In the genomic region with DNA sequence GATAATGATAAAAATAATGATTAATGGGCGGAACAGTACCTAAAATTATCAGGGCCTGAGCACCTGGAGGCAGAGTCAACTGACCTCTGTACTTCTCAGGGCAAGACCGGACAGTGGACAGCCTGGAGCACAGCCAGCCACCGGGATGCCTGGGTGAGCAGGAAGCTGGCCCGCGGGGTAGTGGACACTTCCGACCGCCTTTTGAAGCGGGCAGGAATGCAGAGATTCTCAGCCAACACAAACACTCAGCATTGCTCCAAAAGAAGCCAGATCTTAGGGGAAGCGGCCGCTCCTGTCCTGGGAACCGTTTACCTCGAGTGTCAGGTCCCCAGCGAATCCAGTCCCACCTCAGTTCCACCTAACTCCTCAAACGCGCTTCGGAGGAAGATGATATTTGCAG, we compare ENCODE assay signal across 8 mouse cellular contexts. TPM values are rescaled to one million over a fixed set of nuclear protein-coding genes. Genes with fewer than 3 reads are reported as not detected.
DNase-seq lines count a peak whose midpoint lies in the region; ATAC-seq lines count a peak whose summit lies in the region.

No protein-coding gene starts in this region.

- no peaks in the 10 kb centered on the region for H3K9me3 ChIP-seq in forebrain, embryonic 11.5 days (ENCODE audit: control insufficient read depth, low read length)
- H3K9me3 ChIP-seq in hindbrain, embryonic 16.5 days (ENCODE audit: control insufficient read depth, low read length), result no peaks in the 10 kb centered on the region
- no peaks in the 10 kb centered on the region for H3K9me3 ChIP-seq in liver, embryonic 12.5 days (replicated peaks)
- no peaks in the 10 kb centered on the region for H3K9me3 ChIP-seq in neural tube, embryonic 12.5 days

- H3K27me3 ChIP-seq in forebrain, embryonic 11.5 days (ENCODE audit: control insufficient read depth, insufficient read depth, low read length), result peaks cover 11% of the 10 kb centered on the region
- H3K27me3 ChIP-seq in hindbrain, embryonic 16.5 days (replicated peaks; ENCODE audit: control insufficient read depth, insufficient read depth, low read length), result peaks cover 16% of the 10 kb centered on the region
- H3K27me3 ChIP-seq in liver, embryonic 12.5 days (replicated peaks), result peaks cover 40% of the 10 kb centered on the region
- peaks cover 18% of the 10 kb centered on the region for H3K27me3 ChIP-seq in neural tube, embryonic 12.5 days (replicated peaks)

- no peak for ATAC-seq in forebrain, embryonic 11.5 days (replicated peaks; ENCODE audit: low FRiP score)
- ATAC-seq in hindbrain, embryonic 16.5 days, result no peak
- 0 out of 2 replicates have a peak, but pooled peaks have one; percentile 36 for ATAC-seq in liver, embryonic 12.5 days
- no peak for ATAC-seq in neural tube, embryonic 12.5 days (ENCODE audit: low FRiP score, low read depth)

- no peak overlapping the region for H3K27ac ChIP-seq in forebrain, embryonic 11.5 days (ENCODE audit: low read depth, low read length)
- H3K27ac ChIP-seq in hindbrain, embryonic 16.5 days (ENCODE audit: low read depth, low read length), result no peak overlapping the region
- peak overlapping the region; percentile 56; the same call in 1 of the 2 replicates for H3K27ac ChIP-seq in liver, embryonic 12.5 days
- no peak overlapping the region for H3K27ac ChIP-seq in neural tube, embryonic 12.5 days

- H3K9ac ChIP-seq in forebrain, embryonic 11.5 days (ENCODE audit: low read length), result no peak overlapping the region; the same call in 1 of the 2 replicates
- 0 out of 2 replicates have a peak overlapping the region, but pooled peaks have one; percentile 12 for H3K9ac ChIP-seq in hindbrain, embryonic 16.5 days (ENCODE audit: low read depth, low read length)
- H3K9ac ChIP-seq in liver, embryonic 12.5 days, result peak overlapping the region; percentile 48
- no peak overlapping the region for H3K9ac ChIP-seq in neural tube, embryonic 12.5 days

- H3K36me3 ChIP-seq in forebrain, embryonic 11.5 days (ENCODE audit: control insufficient read depth, insufficient read depth, low read length), result no peaks in the 10 kb centered on the region
- no peaks in the 10 kb centered on the region for H3K36me3 ChIP-seq in hindbrain, embryonic 16.5 days (ENCODE audit: control insufficient read depth, insufficient read depth, low read length)
- peaks cover 1% of the 10 kb centered on the region; the same call in 1 of the 2 replicates for H3K36me3 ChIP-seq in liver, embryonic 12.5 days
- H3K36me3 ChIP-seq in neural tube, embryonic 12.5 days, result no peaks in the 10 kb centered on the region

- H3K4me1 ChIP-seq in forebrain, embryonic 11.5 days (replicated peaks; ENCODE audit: control insufficient read depth, insufficient read depth, low read length), result peaks cover 3% of the 10 kb centered on the region; the same call in 1 of the 2 replicates
- H3K4me1 ChIP-seq in hindbrain, embryonic 16.5 days (ENCODE audit: control insufficient read depth, insufficient read depth, low read depth, low read length), result peaks cover 7% of the 10 kb centered on the region
- peaks cover 20% of the 10 kb centered on the region; the same call in 1 of the 2 replicates for H3K4me1 ChIP-seq in liver, embryonic 12.5 days
- H3K4me1 ChIP-seq in neural tube, embryonic 12.5 days, result peaks cover 12% of the 10 kb centered on the region

- H3K4me3 ChIP-seq in forebrain, embryonic 11.5 days (ENCODE audit: low read depth, low read length), result peak overlapping the region; percentile 33
- peak overlapping the region; percentile 40 for H3K4me3 ChIP-seq in hindbrain, embryonic 16.5 days (ENCODE audit: low read length)
- peak overlapping the region; percentile 46 for H3K4me3 ChIP-seq in liver, embryonic 12.5 days
- H3K4me3 ChIP-seq in neural tube, embryonic 12.5 days, result 0 out of 2 replicates have a peak overlapping the region, but pooled peaks have one; percentile 36

- 20% methylated on average over 16 of the region's 16 CpGs for WGBS in forebrain, embryonic 11.5 days
- 14% methylated on average over 16 of the region's 16 CpGs for WGBS in hindbrain, embryonic 16.5 days
- 10% methylated on average over 16 of the region's 16 CpGs for WGBS in liver, embryonic 12.5 days (ENCODE audit: insufficient replicate concordance)
- 18% methylated on average over 16 of the region's 16 CpGs for WGBS in neural tube, embryonic 12.5 days

- H3K4me2 ChIP-seq in forebrain, embryonic 11.5 days (ENCODE audit: low read depth, low read length, severe bottlenecking), result peak overlapping the region; percentile 90
- peak overlapping the region; percentile 80 for H3K4me2 ChIP-seq in hindbrain, embryonic 16.5 days (ENCODE audit: low read length)
- peak overlapping the region; percentile 66 for H3K4me2 ChIP-seq in liver, embryonic 12.5 days
- peak overlapping the region; percentile 88 for H3K4me2 ChIP-seq in neural tube, embryonic 12.5 days (replicated peaks)

- peak; percentile 69 to 85 for DNase-seq in adrenal gland, adult (ENCODE audit: inconsistent age in 2 of 2, low spot score in 1 of 2)
- no peak for DNase-seq in adrenal gland, adult 8-10 months
- peak; percentile 69 to 83 for DNase-seq in adrenal gland, postnatal 36 days
- peak; percentile 57 for DNase-seq in forebrain, embryonic 11.5 days (ENCODE audit: low spot score)
- DNase-seq in frontal cortex, postnatal 25 days (ENCODE audit: low spot score in 2 of 2), result no peak

RNA-seq across cellular contexts. Expression of gene Tmem37, which starts 1.0 kb away (rescaled TPM):
- total RNA-seq in adrenal gland, adult 8-10 months (2022), result 10 to 100 TPM in 2 of 4 experiments, 1 to 10 TPM in 2; 8.7 to 21.2 (median 14.5) TPM
- total RNA-seq in adrenal gland, postnatal 36 days (2021), result 10 to 100 TPM in 1 of 2 experiments, 1 to 10 TPM in 1; 9.5 to 14.5 TPM
- 5.3 and 6.9 TPM in 2 replicates for polyA plus RNA-seq in forebrain, embryonic 11.5 days (2014; fragmentation: Nextera tagmentation; extraction: Ambion mirVana)
- 7.7 and 10.1 TPM in 2 replicates for polyA plus RNA-seq in hindbrain, embryonic 16.5 days (2015; fragmentation: Nextera tagmentation; extraction: Ambion mirVana)
- 37.0 and 37.6 TPM in 2 replicates for polyA plus RNA-seq in liver, embryonic 12.5 days (2016; fragmentation: Nextera tagmentation; extraction: Ambion mirVana)
- 6.8 TPM in 2 replicates for polyA plus RNA-seq in neural tube, embryonic 12.5 days (2016; fragmentation: Nextera tagmentation; extraction: Ambion mirVana)

RNA-seq across cellular contexts. Expression of gene Dbi, which starts 48.0 kb away (rescaled TPM):
- 100 to 1,000 TPM; 667 to 804 (median 753) TPM for total RNA-seq in adrenal gland, adult 8-10 months (2022)
- total RNA-seq in adrenal gland, postnatal 36 days (2021), result 1,000 to 10,000 TPM in 1 of 2 experiments, 100 to 1,000 TPM in 1; 862 to 1,322 TPM
- 783 and 824 TPM in 2 replicates for polyA plus RNA-seq in forebrain, embryonic 11.5 days (2014; fragmentation: Nextera tagmentation; extraction: Ambion mirVana)
- polyA plus RNA-seq in hindbrain, embryonic 16.5 days (2015; fragmentation: Nextera tagmentation; extraction: Ambion mirVana), result 1,503 and 1,756 TPM in 2 replicates
- polyA plus RNA-seq in liver, embryonic 12.5 days (2016; fragmentation: Nextera tagmentation; extraction: Ambion mirVana), result 470 and 475 TPM in 2 replicates
- polyA plus RNA-seq in neural tube, embryonic 12.5 days (2016; fragmentation: Nextera tagmentation; extraction: Ambion mirVana), result 1,341 and 1,419 TPM in 2 replicates

RNA-seq across cellular contexts. Expression of gene 3110009E18Rik, which starts 48.1 kb away (rescaled TPM):
- 10 to 100 TPM in 3 of 4 experiments, 1 to 10 TPM in 1; 8.8 to 14.1 (median 11.2) TPM for total RNA-seq in adrenal gland, adult 8-10 months (2022)
- total RNA-seq in adrenal gland, postnatal 36 days (2021), result 10 to 100 TPM; 10.6 to 12.1 TPM
- 19.6 and 23.1 TPM in 2 replicates for polyA plus RNA-seq in forebrain, embryonic 11.5 days (2014; fragmentation: Nextera tagmentation; extraction: Ambion mirVana)
- polyA plus RNA-seq in hindbrain, embryonic 16.5 days (2015; fragmentation: Nextera tagmentation; extraction: Ambion mirVana), result 9.3 and 13.3 TPM in 2 replicates
- 12.8 and 14.3 TPM in 2 replicates for polyA plus RNA-seq in liver, embryonic 12.5 days (2016; fragmentation: Nextera tagmentation; extraction: Ambion mirVana)
- 15.8 and 18.6 TPM in 2 replicates for polyA plus RNA-seq in neural tube, embryonic 12.5 days (2016; fragmentation: Nextera tagmentation; extraction: Ambion mirVana)

Comparison
In these comparisons a context has a peak if more than half of its experiments do, and no peak if none do; other contexts are left out.
1. DNase-seq: peak in adrenal gland, adult (2 of 2), adrenal gland, postnatal 36 days (2 of 2) and forebrain, embryonic 11.5 days (single experiment); none in adrenal gland, adult 8-10 months (single experiment) and frontal cortex, postnatal 25 days (0 of 2).
2. H3K9ac ChIP-seq: peak in hindbrain, embryonic 16.5 days (single experiment) and liver, embryonic 12.5 days (single experiment); none in forebrain, embryonic 11.5 days (single experiment) and neural tube, embryonic 12.5 days (single experiment).
3. Peak in every context shown above with its lines, with median percentiles within 50 percentile points of each other: H3K4me2 ChIP-seq and H3K4me3 ChIP-seq.